Mouse (Mus musculus): ENCODE data around the gene March6. TPM values are rescaled to one million over a fixed set of nuclear protein-coding genes. Genes with fewer than 3 reads are reported as not detected.

The March6 gene
- 32.3 TPM for polyA plus RNA-seq (2014; fragmentation: Illumina TruSeq; extraction: RNeasy Lipid Tissue Mini Kit (QIAGEN cat#74804); ENCODE audit: low read depth, low replicate concordance)

DNA sequence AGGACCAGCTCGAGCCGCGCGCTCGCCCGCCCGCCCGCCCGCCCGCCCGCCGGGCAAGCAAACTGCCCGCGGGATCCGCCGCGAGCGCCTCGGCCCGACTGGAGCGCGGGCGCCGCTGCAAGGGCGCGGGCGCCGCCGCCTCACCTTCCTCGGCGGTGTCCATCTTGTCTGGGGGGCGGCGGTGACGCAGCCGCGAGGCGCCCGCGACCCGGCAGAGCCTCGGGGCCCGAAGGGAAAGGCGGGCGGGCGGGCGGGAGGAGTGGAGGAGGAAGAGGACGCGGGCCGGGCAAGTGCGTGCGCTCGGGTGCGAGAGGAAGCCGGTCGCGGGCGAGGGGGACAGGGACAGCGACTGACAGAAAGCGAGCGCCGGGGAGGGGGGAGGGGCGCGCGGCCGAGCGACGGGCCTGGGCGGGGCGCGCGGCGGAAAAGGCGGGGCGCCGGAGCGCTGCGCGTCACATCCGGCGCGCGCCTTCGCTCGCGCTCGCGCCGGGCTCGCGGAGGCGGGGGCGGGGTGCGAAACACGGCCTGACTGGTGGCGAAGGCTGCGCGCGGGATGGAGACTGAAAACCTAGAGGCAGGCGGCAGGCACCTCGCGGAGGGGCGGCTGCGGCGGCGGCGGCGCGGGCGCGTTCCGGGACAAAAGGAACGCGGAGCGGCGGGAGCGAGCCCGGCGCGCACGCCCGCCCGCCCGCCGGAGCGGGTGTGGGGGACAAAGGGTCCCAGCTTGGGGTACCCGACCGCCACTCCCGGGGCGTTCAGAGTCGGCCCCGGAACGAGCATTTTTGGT is at the start of gene March6:
March6 (minus strand) TSS at position 395 of the 787 bp plus-strand sequence.

DNA sequence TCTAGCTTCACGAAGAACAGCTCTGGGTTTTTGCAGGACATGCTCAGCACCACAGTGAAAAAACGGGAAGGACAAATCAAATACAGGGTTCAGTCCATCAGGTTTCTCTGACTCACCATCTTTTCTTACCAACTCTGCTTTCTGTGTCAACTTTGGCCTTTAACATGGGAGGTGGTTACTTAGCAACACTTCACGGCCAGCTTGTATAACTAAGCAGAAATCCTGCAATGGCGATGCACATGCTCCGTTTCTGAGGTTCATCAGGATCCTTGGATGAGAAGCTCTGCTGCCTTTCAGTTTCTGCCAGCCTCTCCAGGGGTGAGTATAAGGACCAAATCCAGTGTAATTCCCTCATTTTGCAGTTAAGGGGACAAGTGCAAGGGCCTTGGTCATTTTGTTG is 34.3 kb upstream of the March6 start, which contains the start of gene Cmbl:
Cmbl (plus strand) TSS at position 206 of the 400 bp plus-strand sequence.

DNA sequence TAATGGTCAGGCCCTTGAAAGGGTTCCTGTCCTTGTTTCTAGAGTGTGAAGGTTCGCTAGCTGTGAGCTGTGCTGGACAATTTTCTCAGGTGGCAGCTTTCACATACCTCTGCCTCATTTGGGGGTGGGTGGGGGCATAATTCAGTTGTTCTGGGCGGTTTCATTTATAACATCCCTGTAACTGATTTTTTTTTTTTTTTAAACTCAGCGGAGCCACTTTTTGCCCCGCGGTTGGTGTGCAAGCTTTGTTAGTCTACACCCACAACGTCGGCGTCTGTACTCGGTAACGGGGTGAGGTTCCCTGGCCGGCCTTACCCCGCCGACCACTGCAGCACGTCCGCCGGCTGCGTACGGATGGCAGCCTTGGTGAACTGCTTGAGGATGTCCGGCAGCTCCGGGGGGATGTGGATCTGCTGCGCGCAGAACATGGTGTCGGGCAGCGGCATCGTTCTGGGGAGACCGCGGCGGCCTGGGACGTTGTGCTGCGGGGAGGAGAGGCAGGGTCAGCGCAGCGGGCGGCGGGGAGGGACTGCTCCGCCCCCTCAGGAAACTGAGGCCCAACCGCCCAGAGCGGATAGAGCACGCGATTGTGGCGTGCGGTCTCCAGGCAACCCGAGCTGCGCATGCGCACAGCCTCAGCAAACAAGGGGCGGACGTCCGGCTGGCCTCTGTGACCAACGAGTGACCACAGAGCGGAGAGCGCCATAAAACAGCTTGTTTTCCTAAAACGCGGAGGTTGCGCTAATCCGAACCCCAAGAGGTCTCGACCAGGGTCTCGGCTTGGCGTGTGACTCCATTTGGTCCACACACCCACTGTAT is 77.5 kb downstream of the March6 start, which contains the start of gene Ropn1l:
Ropn1l (minus strand) TSS at position 640 of the 819 bp plus-strand sequence.

Other genes starting within 250 kb of the March6 start
- gene Ankrd33b, start 163.3 kb downstream of the March6 start, polyA plus RNA-seq (2014; fragmentation: Illumina TruSeq; extraction: RNeasy Lipid Tissue Mini Kit (QIAGEN cat#74804); ENCODE audit: low read depth, low replicate concordance), result 1.0 TPM
- gene Ropn1l, start 77.3 kb downstream of the March6 start, polyA plus RNA-seq (2014; fragmentation: Illumina TruSeq; extraction: RNeasy Lipid Tissue Mini Kit (QIAGEN cat#74804); ENCODE audit: low read depth, low replicate concordance), result 32.8 TPM
- gene Cmbl, start 34.3 kb upstream of the March6 start, polyA plus RNA-seq (2014; fragmentation: Illumina TruSeq; extraction: RNeasy Lipid Tissue Mini Kit (QIAGEN cat#74804); ENCODE audit: low read depth, low replicate concordance), result 70.0 TPM
- gene Cct5, start 70.8 kb upstream of the March6 start, polyA plus RNA-seq (2014; fragmentation: Illumina TruSeq; extraction: RNeasy Lipid Tissue Mini Kit (QIAGEN cat#74804); ENCODE audit: low read depth, low replicate concordance), result 145 TPM
- 17.8 TPM for gene Fam173b, start 70.8 kb upstream of the March6 start, polyA plus RNA-seq (2014; fragmentation: Illumina TruSeq; extraction: RNeasy Lipid Tissue Mini Kit (QIAGEN cat#74804); ENCODE audit: low read depth, low replicate concordance)